Mouse (Mus musculus) megakaryocyte, embryonic 14.5 days (primary cell): ENCODE measurements around the gene Larp1. TPM values are rescaled to one million over a fixed set of nuclear protein-coding genes. Genes with fewer than 3 reads are reported as not detected.

Experiments used
- H3K27me3 ChIP-seq: replicated peaks from 2 replicates; pipeline ENCODE3; 2012; ENCODE audit warnings: inconsistent platforms
- H3K36me3 ChIP-seq: replicated peaks from 2 replicates; pipeline ENCODE3; 2012; ENCODE audit warnings: low read length, inconsistent platforms, mixed read lengths
- H3K4me1 ChIP-seq: 2 replicates; pipeline ENCODE4 v1.6.1; 2012; ENCODE audit warnings: inconsistent platforms
- H3K4me3 ChIP-seq: replicated peaks from 2 replicates; pipeline ENCODE3; 2012; ENCODE audit warnings: moderate library complexity, mild to moderate bottlenecking, inconsistent platforms
- H3K9me3 ChIP-seq: 2 replicates; pipeline ENCODE4 v1.6.1; 2012; ENCODE audit warnings: inconsistent platforms
- FLI1 ChIP-seq: IDR thresholded peaks from 2 replicates; pipeline ENCODE4 v1.6.1; 2012; ENCODE audit warnings: low read length, inconsistent platforms, mixed read lengths
- GATA1 ChIP-seq: IDR thresholded peaks from 3 replicates; pipeline ENCODE4 v1.6.1; 2012; ENCODE audit warnings: mixed read lengths, low read length, inconsistent platforms, borderline replicate concordance
- polyA plus RNA-seq: library from polyadenylated mRNA; stranded (reverse); fragments of >175 nt; gene quantifications from 2 replicates; pipeline ENCODE4 v1.2.3, GENCODE M21; 2012; ENCODE audit warnings: low replicate concordance; ENCODE audit not compliant: insufficient read depth

Gene Larp1
- polyA plus RNA-seq, 1 experiment, result 62.2 TPM

GRCm38 (mm10) chr11:57977681-57978080, 31.2 kb upstream of the Larp1 start:
- Histone ChIP-seq H3K9me3 (no peaks in the 10 kb centered on the region), H3K36me3 (no peaks in the 10 kb centered on the region), H3K4me3 (no peak overlapping the region), H3K27me3 (peaks cover 44% of the 10 kb centered on the region), H3K4me1 (no peaks in the 10 kb centered on the region)
- TF ChIP-seq GATA1, result no peak
- no peak for TF ChIP-seq FLI1

GRCm38 (mm10) chr11:57979621-57980020, 29.2 kb upstream of the Larp1 start:
- Histone ChIP-seq H3K36me3 (no peaks in the 10 kb centered on the region), H3K4me1 (no peaks in the 10 kb centered on the region), H3K9me3 (no peaks in the 10 kb centered on the region), H3K27me3 (peaks cover 33% of the 10 kb centered on the region), H3K4me3 (no peak overlapping the region)
- TF ChIP-seq GATA1 (no peak), FLI1 (no peak)

DNA sequence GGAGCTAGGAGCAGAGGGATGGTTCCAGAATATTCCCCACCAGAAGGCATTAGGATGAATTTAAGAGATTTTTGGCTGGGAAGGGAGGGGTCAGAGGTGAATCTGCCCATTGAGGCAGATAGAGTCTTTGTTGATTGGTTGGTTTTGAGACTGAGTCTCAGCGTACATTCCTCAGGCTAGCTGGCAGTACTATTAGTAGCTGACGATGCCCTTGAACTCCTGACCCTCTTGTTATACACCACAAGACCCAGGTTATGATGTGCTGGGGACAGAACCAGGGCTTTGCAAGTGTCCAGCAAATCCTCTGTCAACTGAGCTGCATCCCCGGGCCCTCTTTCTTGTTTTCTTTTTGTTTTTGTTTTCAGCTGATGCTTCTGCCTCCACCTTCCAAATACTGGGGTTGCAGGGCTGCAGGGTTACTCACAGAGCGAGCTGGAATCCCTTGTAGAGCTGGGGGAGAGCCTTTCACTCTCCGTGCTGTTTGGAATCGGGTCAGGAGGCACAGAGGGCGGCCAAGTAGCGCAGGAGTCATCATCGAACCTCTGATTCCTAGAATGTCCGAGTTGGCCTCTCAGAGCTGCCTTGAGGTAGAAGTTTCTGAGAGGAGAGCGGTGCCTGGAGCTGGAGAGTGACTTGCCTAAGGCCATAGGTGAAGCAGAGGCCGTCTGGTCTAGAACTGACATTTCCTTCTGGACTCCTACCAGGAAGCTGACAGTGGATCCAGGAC, 27.6 kb upstream of the Larp1 start:
- Histone ChIP-seq H3K36me3 (no peaks in the 10 kb centered on the region), H3K27me3 (peaks cover 30% of the 10 kb centered on the region), H3K9me3 (no peaks in the 10 kb centered on the region), H3K4me1 (no peaks in the 10 kb centered on the region), H3K4me3 (no peak overlapping the region)
- TF ChIP-seq GATA1 (no peak), FLI1 (no peak)

- peaks cover 29% of the 10 kb centered on the region for H3K27me3 ChIP-seq
- TF ChIP-seq GATA1, result no peak
- TF ChIP-seq FLI1, result no peak
- no peak overlapping the region for H3K4me3 ChIP-seq
- no peaks in the 10 kb centered on the region for H3K9me3 ChIP-seq
- no peaks in the 10 kb centered on the region for H3K36me3 ChIP-seq
- no peaks in the 10 kb centered on the region for H3K4me1 ChIP-seq
These were observed 25.2 kb upstream of the Larp1 start for GRCm38 (mm10) chr11:57983480-57984342.

GRCm38 (mm10) chr11:57984343-57984666, 24.6 kb upstream of the Larp1 start:
- TF ChIP-seq GATA1 (no peak), FLI1 (no peak)
- H3K27me3 ChIP-seq, result peaks cover 27% of the 10 kb centered on the region

DNA sequence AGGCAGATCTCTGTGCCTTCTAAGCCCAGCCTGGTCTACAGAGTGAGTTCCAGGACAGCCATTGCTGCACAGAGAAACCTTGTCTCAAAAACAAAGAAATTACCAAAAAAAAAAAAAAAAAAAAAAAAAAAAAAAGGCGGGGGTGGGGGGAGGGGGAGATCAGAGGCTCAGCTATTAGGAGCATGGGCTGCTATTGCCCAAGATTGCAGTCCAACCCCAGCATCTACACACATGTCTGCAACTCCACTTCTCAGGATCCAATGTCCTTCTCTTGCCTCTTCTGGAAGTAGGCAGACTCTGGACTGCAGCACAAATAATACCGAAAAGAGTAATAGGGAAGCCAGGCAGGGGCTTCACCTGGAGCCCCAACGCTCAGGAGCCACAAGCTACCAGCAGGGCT, 23.4 kb upstream of the Larp1 start:
- no peak overlapping the region for H3K4me3 ChIP-seq
- no peaks in the 10 kb centered on the region for H3K36me3 ChIP-seq
- peaks cover 22% of the 10 kb centered on the region for H3K27me3 ChIP-seq
- H3K9me3 ChIP-seq, result no peaks in the 10 kb centered on the region
- no peaks in the 10 kb centered on the region for H3K4me1 ChIP-seq
- TF ChIP-seq GATA1 (no peak), FLI1 (no peak)

More at GRCm38 (mm10) chr11:57984343-57984666, 24.6 kb upstream of the Larp1 start:
- Histone ChIP-seq H3K4me1 (no peaks in the 10 kb centered on the region), H3K9me3 (no peaks in the 10 kb centered on the region), H3K4me3 (no peak overlapping the region), H3K36me3 (no peaks in the 10 kb centered on the region)

GRCm38 (mm10) chr11:57986053-57986452, 22.8 kb upstream of the Larp1 start:
- Histone ChIP-seq H3K4me1 (no peaks in the 10 kb centered on the region), H3K9me3 (no peaks in the 10 kb centered on the region), H3K4me3 (no peak overlapping the region), H3K36me3 (no peaks in the 10 kb centered on the region), H3K27me3 (peaks cover 16% of the 10 kb centered on the region)
- no peak for TF ChIP-seq FLI1
- TF ChIP-seq GATA1, result no peak

GRCm38 (mm10) chr11:57986456-57986855, 22.4 kb upstream of the Larp1 start:
- H3K27me3 ChIP-seq, result peaks cover 14% of the 10 kb centered on the region
- H3K4me3 ChIP-seq, result no peak overlapping the region
- no peaks in the 10 kb centered on the region for H3K36me3 ChIP-seq
- H3K4me1 ChIP-seq, result no peaks in the 10 kb centered on the region
- H3K9me3 ChIP-seq, result no peaks in the 10 kb centered on the region
- TF ChIP-seq GATA1, result no peak
- no peak for TF ChIP-seq FLI1

DNA sequence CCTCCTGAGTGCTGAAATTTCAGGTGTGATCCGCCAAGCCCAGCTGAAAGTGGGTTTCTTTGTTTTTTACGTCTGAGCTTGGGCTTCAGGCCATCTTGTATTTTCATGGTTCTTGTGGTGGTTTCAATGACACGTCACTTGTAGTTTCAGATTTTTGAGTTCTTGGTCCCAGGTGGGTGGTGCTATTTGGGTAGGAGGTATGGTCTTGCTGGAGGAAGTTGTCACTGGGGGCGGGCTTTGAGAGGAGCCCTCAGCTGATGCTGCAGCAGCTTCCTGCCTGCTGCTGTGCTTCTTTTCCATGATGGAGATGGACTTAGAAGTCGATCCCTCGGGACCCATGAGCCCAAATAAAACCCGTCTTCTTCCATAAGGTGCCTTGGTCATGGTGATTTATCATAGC, 22.0 kb upstream of the Larp1 start:
- Histone ChIP-seq H3K4me3 (no peak overlapping the region), H3K4me1 (no peaks in the 10 kb centered on the region), H3K9me3 (no peaks in the 10 kb centered on the region), H3K36me3 (no peaks in the 10 kb centered on the region), H3K27me3 (peaks cover 10% of the 10 kb centered on the region)
- TF ChIP-seq FLI1 (no peak), GATA1 (no peak)

GRCm38 (mm10) chr11:57998168-57998567, 10.7 kb upstream of the Larp1 start:
- Histone ChIP-seq H3K4me3 (no peak overlapping the region), H3K9me3 (no peaks in the 10 kb centered on the region), H3K4me1 (peaks cover 17% of the 10 kb centered on the region), H3K27me3 (peaks cover 5% of the 10 kb centered on the region), H3K36me3 (no peaks in the 10 kb centered on the region)
- TF ChIP-seq FLI1 (no peak), GATA1 (no peak)

GRCm38 (mm10) chr11:57998872-57999271, 10.0 kb upstream of the Larp1 start:
- Histone ChIP-seq H3K4me3 (no peak overlapping the region), H3K4me1 (peaks cover 24% of the 10 kb centered on the region), H3K9me3 (no peaks in the 10 kb centered on the region), H3K36me3 (no peaks in the 10 kb centered on the region), H3K27me3 (peaks cover 5% of the 10 kb centered on the region)
- TF ChIP-seq FLI1, result no peak
- TF ChIP-seq GATA1, result no peak
